Mouse (Mus musculus): ENCODE results near the gene Camp.

GRCm38 (mm10) chr9:109816341-109816740, 33.1 kb downstream of the Camp start:
- no peak for TF ChIP-seq POLR2A (IDR thresholded peaks at IDR 0.05; ENCODE audit: low read depth, low read length)
- no peak for TF ChIP-seq CTCF (IDR thresholded peaks at IDR 0.05; ENCODE audit: extremely low read depth, insufficient read length, insufficient replicate concordance, low read depth, low read length)

Data from small intestine, adult 2 months (tissue).